Mouse (Mus musculus) ovary, postnatal 14 days (tissue): Measurements from ENCODE around the gene Sdhc.
"Not testable (repeated sequence)": the region's sequence is repeated elsewhere in the genome, so short reads cannot be mapped to it uniquely, and the experiment has no call there.

ENCODE experiments used
- DNase-seq: peaks from one replicate; pipeline ENCODE4 v3.0.0; 2022; ENCODE audit warnings: low spot score

The Sdhc gene

DNA sequence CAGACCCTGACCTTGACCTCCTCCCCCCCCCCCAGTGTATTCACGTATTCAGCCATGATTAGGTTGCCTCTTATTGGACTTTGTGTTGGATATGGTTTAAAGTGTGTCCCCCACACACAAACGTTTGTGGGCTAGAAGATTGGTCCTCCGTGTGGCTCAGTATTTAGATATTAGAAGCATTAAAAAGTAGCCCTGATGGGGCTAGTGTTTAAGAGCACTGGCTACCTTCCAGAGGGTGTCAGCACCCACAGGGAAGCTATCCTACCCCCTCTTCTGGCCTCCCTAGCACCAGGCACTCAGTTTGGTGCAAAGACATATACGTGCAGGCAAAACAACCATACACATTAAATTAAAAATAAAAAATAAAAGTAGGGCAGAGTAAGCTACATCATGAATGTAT is 37.4 kb downstream of the Sdhc start:
- DNase-seq, result no peak

GRCm38 (mm10) chr1:171111781-171112575 is 38.4 kb downstream of the Sdhc start:
- peak; percentile 26 for DNase-seq

GRCm38 (mm10) chr1:171111020-171111780 is 39.2 kb downstream of the Sdhc start:
- DNase-seq, result peak; percentile 84

- DNase-seq, result no peak
Observed at GRCm38 (mm10) chr1:171110659-171111019, 39.8 kb downstream of the Sdhc start.

DNA sequence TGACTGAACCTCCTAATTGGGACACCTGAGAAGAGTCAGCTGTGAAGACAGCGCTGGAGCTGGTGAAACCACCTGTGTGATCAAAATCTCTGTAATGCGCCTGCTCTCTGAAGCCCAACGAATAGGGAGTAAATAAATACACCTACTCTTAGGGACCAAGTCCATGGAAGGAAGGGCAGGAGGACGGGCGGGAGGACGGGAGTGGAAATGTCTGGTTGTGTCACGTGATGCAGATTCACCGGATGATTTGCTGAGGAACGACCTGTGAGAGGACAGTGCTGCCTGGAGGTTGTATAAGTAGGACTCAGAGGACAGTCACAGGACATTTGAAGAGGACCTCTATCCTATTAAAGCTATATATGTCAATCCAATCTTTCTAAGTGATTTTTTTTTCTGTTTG is 40.8 kb downstream of the Sdhc start:
- DNase-seq, result no peak

- DNase-seq, result no peak
Observed at GRCm38 (mm10) chr1:171105226-171105625, 45.2 kb downstream of the Sdhc start.

- DNase-seq, result no peak
Observed at GRCm38 (mm10) chr1:171103179-171103840, 47.1 kb downstream of the Sdhc start.

DNA sequence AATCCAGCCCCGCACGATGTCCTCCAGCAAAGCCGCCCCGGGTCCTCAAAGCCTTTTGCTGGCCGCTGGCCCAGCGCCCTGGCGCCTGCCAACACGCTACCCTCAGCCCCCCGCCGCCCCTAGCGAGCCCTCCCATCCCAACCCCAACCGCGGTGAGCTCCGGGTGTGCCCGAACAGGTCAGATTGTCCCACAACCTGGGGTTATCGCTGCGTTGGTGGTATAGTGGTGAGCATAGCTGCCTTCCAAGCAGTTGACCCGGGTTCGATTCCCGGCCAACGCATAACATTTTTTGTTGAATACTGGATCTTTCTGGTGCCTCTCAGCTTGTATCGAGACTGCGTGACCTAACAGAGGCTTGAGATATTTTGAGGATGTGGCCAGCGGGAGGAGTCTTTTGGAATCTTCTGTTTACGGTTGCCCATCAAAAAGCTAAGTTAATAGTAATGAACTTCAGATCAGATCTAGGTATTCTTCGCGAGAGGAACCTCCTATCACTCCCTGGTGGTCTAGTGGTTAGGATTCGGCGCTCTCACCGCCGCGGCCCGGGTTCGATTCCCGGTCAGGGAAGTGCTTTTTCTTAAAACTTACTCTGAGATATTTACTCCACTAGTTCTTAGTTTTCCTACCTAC is 47.7 kb downstream of the Sdhc start:
- peak; percentile 76 for DNase-seq

DNA sequence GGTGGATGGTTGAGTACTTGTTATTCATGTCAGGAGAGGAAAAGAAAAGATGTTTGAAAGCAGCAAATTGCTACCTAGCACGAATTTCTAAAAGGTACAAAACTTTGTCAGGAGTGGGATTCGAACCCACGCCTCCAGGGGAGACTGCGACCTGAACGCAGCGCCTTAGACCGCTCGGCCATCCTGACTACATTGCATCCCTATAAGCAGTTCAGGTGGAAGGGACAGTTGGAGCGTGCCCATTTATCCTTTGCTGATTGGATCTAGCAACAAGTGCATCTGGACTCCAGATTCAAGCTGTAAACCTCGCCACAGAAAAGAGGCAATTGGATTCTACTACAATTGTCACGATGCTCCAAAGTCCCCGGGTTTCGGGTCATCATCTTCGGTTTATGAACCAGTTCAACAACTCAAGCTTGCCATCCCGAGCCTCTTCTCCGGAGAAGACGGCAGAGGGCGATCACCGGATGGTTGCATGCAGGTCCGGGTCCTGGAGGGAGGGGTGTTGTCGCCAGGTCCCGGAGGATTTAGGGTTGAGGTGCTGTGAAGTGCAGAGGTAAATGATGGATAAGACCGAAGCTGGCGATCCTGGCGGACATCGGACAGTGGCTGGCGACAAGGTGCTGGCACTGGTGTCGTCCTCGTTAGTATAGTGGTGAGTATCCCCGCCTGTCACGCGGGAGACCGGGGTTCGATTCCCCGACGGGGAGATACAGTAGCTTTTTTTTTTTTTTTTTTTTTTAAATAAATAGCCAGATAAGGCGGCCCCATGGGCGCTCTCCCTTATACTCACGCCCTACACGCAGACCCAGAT is 48.5 kb downstream of the Sdhc start:
- peak; percentile 86 for DNase-seq

- no peak for DNase-seq
Observed at GRCm38 (mm10) chr1:171101033-171101432, 49.4 kb downstream of the Sdhc start.

GRCm38 (mm10) chr1:171097612-171098011 is 52.8 kb downstream of the Sdhc start:
- DNase-seq, result no peak

DNA sequence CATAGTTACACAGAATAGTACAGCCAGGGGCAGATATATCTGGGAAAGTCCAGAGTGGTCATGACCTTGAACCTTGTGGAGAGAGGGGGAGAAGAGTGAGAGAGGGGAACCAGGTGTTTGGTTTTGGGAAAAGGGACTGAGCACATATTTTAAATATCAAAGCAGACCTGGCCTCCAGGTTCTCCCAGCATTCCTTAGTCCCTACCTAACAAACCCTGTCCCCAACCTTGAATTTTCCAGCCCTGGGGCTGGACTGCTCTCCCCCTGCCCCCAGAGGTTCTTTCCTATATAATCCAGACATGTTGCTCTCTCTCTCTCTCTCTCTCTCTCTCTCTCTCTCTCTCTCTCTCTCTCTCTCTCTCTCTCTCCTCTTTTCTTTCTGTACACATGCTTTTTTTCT is 53.3 kb downstream of the Sdhc start:
- no peak for DNase-seq

- no peak for DNase-seq
Observed at GRCm38 (mm10) chr1:171096110-171096964, 54.1 kb downstream of the Sdhc start.

- DNase-seq, result no peak
Observed at GRCm38 (mm10) chr1:171094424-171094823, 56.0 kb downstream of the Sdhc start.

GRCm38 (mm10) chr1:171090761-171091160 is 59.6 kb downstream of the Sdhc start:
- DNase-seq, result no peak

DNA sequence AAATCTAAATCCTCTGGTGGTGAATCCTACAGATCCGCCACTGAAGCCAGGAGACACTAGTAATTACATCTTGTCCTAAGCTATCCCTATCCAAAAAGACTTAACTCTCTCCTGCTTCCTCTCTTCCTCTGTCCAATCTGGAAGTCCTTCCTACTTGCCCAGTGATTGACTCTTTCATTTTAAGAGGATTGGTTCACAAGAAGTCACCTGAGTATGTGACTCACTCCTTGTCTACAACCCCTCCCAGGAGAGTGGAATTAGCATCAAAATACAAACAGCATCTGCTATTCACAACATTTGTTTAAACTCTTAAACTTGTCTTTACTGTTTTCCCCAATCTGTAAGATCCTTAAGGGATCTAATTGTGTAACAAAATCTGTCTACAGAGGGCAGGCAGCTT is 60.5 kb downstream of the Sdhc start:
- no peak for DNase-seq

DNA sequence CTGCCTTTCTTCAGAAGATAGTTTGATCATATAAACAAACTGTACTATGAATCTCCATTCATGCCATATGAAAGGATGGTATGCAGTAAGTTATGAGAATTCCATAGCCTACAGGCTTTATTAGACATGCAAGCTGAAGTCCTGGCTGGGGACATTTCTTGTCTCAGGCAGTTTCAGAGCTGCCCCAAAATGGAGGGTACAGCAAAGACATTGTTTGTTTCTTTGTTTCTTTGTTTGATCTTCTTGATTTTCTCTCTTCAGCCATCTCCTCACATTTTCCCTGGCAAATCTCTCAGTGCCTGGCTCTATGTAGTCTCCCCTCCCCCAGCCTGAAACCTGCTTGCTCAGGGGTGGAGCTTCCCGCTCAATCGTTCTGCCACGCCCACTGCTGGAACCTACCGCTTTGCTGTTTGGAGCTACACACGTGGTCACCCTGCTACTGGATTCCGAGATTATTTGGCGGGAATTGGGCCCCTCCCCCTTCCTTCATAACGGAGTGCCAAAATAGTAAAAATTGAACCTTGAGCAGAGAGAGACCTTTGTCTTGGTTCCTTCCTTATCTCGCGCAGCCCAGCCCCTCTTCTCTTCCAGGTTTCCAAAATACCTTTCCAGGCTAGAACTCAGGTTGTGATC is 62.0 kb downstream of the Sdhc start:
- DNase-seq, result not testable (repeated sequence)

GRCm38 (mm10) chr1:171085718-171086117 is 64.7 kb downstream of the Sdhc start:
- DNase-seq, result no peak

DNA sequence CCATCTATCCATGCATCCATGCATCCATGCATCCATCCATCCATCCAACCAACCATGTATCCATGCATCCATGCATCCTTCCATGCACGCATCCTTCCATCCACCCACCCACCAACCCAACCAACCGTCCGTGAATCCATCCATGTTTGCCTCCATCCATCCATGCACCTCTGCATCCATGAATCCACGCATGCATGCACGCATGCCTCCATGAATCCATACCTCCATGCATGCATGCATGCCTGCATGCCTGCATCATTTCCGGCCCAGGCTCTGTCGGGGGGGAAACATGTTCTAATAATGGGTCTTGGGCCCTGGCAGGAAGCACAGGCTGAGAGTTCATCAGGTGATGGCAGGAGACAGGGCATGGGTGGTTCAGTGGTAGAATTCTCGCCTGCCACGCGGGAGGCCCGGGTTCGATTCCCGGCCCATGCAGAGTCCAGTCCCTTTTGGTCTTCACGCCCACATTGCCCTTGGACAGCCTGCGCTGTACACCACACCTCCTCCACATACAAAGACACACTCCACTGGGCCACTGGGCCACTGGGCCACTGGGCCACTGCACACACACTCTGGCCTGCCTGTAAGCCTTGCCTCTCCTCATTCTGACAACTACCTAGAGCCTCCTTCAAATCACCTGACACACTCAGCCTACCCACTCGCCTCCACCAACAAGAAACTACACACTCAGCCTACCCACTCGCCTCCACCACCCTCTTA is 68.7 kb downstream of the Sdhc start:
- not testable (repeated sequence) for DNase-seq
